Mouse (Mus musculus): ENCODE measurements around the gene Nlgn2. TPM values are rescaled to one million over a fixed set of nuclear protein-coding genes. Genes with fewer than 3 reads are reported as not detected.

Nlgn2 gene
- total and polyA plus RNA-seq, 3 experiments = 20.3 to 43.3 (median 29.8) TPM

DNA sequence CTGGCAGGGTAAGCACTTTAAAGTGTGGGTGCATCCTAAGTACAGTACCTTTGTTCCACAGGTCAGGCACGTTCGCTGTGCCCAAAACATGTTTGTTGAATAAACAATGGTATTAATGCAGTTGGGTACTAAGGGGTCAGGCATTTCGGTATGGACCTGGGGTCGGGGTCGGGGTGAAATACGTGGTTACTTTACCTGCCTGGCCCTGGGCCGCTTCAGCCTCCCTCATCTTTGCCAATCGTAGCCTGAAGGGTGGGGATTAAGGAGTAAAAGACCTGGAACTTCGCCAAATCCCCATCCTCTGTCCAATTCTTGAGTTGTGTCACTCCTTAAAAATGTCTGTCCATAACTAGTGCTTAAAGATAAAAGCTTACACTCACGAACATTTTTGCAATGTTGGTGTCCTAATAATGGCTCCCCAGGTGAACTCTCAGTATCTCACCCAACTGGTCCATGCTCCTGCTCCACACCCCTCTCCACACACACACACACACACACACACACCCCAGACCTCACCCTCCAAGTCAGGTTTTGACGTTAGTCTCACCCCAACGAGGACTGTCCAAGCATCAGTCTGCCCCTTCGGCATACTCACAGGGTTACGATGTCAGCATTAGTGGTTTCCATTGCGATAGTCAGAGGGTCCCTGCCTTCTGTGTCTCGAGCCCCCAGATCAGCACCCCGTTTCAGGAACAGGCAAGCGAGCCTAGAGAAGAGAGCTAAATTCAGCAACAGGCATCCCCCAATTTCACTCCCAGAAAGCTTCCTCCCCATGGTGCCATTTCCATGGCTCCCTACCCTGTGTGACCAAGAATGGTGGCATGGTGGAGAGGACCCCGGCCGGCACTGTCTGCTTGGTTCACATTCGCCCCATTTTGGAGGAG lies 44.4 kb upstream of the Nlgn2 start:
- H3K4me1 ChIP-seq (ENCODE audit: control insufficient read depth in 1 of 2, insufficient read depth in 2 of 2, low read length in 2 of 2) = peaks cover 14 to 55% of the 10 kb centered on the region in 2 experiments
- H3K9me3 ChIP-seq (replicated peaks; ENCODE audit: insufficient read depth, low read length) = no peaks in the 10 kb centered on the region
- no peak for DNase-seq (ENCODE audit: low read depth, low spot score)
- no peak overlapping the region for H3K27ac ChIP-seq (ENCODE audit: control insufficient read depth, low read depth, low read length)
- H3K27me3 ChIP-seq (ENCODE audit: control insufficient read depth in 1 of 2, insufficient read depth in 2 of 2, low read length in 2 of 2) = no peaks in the 10 kb centered on the region
- H3K9ac ChIP-seq (ENCODE audit: control insufficient read depth, low read depth, low read length, poor library complexity, severe bottlenecking) = no peak overlapping the region
- TF ChIP-seq POLR2AphosphoS5 (IDR thresholded peaks at IDR 0.05; ENCODE audit: borderline replicate concordance, low read depth, low read length) (no peak), USF2 (IDR thresholded peaks at IDR 0.05; ENCODE audit: borderline replicate concordance in 1 of 2, insufficient read depth in 1 of 2, low read depth in 1 of 2, low read length in 2 of 2) (no peak), ZKSCAN1 (IDR thresholded peaks at IDR 0.05; ENCODE audit: low read depth, low read length) (no peak), MAX (IDR thresholded peaks at IDR 0.05; ENCODE audit: low read length) (no peak), POLR2AphosphoS2 (IDR thresholded peaks at IDR 0.05; ENCODE audit: low read length) (no peak), CHD1 (IDR thresholded peaks at IDR 0.05; ENCODE audit: low read depth, low read length) (no peak), USF1 (IDR thresholded peaks at IDR 0.05; ENCODE audit: low read depth, low read length) (no peak), TBP (IDR thresholded peaks at IDR 0.05; ENCODE audit: low read depth, low read length) (no peak), POLR2A (IDR thresholded peaks at IDR 0.05; ENCODE audit: control insufficient read depth in 1 of 2, insufficient read depth in 1 of 2, low read depth in 1 of 2, low read length in 2 of 2, poor library complexity in 1 of 2) (no peak), GATA1 (IDR thresholded peaks at IDR 0.05; ENCODE audit: low read depth, low read length) (no peak), MAZ (IDR thresholded peaks at IDR 0.05; ENCODE audit: low read depth, low read length) (no peak), TAL1 (IDR thresholded peaks at IDR 0.05; ENCODE audit: low read length) (no peak), NELFE (IDR thresholded peaks at IDR 0.05; ENCODE audit: low read depth, low read length) (no peak), CTCF (IDR thresholded peaks at IDR 0.05 in 2 of 3, conservative IDR thresholded peaks at IDR 0.05 in 1 of 3; ENCODE audit: control insufficient read depth in 1 of 3, insufficient read depth in 1 of 3, low read depth in 2 of 3, low read length in 3 of 3, poor library complexity in 1 of 3, severe bottlenecking in 1 of 3) (no peak), KAT2A (conservative IDR thresholded peaks at IDR 0.05; ENCODE audit: low read depth, low read length) (no peak), EP300 (IDR thresholded peaks at IDR 0.05; ENCODE audit: low read depth in 1 of 2, low read length in 2 of 2) (no peak), BHLHE40 (IDR thresholded peaks at IDR 0.05; ENCODE audit: borderline replicate concordance, low read depth, low read length) (no peak), MAFK (IDR thresholded peaks at IDR 0.05; ENCODE audit: borderline replicate concordance, low read depth, low read length) (no peak), MEF2A (IDR thresholded peaks at IDR 0.05; ENCODE audit: extremely low read depth, insufficient replicate concordance, low read depth, low read length, poor library complexity, severe bottlenecking) (no peak)
- H3K79me2 ChIP-seq (ENCODE audit: control insufficient read depth, insufficient read depth, low read length, poor library complexity) = no peaks in the 10 kb centered on the region
- H3K4me3 ChIP-seq (ENCODE audit: control insufficient read depth in 1 of 2, insufficient read depth in 1 of 2, low read depth in 2 of 2, low read length in 2 of 2) = no peak overlapping the region
- H3K36me3 ChIP-seq (ENCODE audit: control insufficient read depth in 1 of 2, insufficient read depth in 2 of 2, low read length in 2 of 2) = peaks cover 0 to 35% of the 10 kb centered on the region in 2 experiments; a peak in 2 of 4 replicates
